Mouse (Mus musculus) adrenal gland, postnatal 25 days (tissue): ENCODE data around the gene Polr2e. TPM values are rescaled to one million over a fixed set of nuclear protein-coding genes. Genes with fewer than 3 reads are reported as not detected.

ENCODE experiments used
- DNase-seq: peaks from one replicate; pipeline ENCODE4 v3.0.0; 2021; ENCODE audit warnings: mixed read lengths
- total RNA-seq: library from RNA; stranded (reverse); gene quantifications from 2 replicates; pipeline ENCODE4 v1.2.3, GENCODE M21; 2021

The Polr2e gene
- total RNA-seq, 1 experiment from 2014 or later, result 101 TPM

GRCm38 (mm10) chr10:80035686-80036085 is 3.9 kb downstream of the Polr2e start:
- no peak for DNase-seq

- DNase-seq, result no peak
Measured at GRCm38 (mm10) chr10:80035148-80035547, 4.4 kb downstream of the Polr2e start.

- DNase-seq, result no peak
Measured at GRCm38 (mm10) chr10:80033511-80034391, 5.8 kb downstream of the Polr2e start.

- peak; percentile 71 for DNase-seq
Measured at GRCm38 (mm10) chr10:80032799-80033480, 6.7 kb downstream of the Polr2e start.

- no peak for DNase-seq
Measured at GRCm38 (mm10) chr10:80030736-80031135, 8.9 kb downstream of the Polr2e start.

- no peak for DNase-seq
Measured at GRCm38 (mm10) chr10:80030191-80030590, 9.4 kb downstream of the Polr2e start.

- DNase-seq, result no peak
Measured at GRCm38 (mm10) chr10:80028521-80028846, 11.1 kb downstream of the Polr2e start.

GRCm38 (mm10) chr10:80027681-80028520 is 11.7 kb downstream of the Polr2e start:
- no peak for DNase-seq

GRCm38 (mm10) chr10:80025889-80026288 is 13.7 kb downstream of the Polr2e start:
- no peak for DNase-seq

GRCm38 (mm10) chr10:80025463-80025862 is 14.1 kb downstream of the Polr2e start:
- DNase-seq, result no peak

- no peak for DNase-seq
Measured at GRCm38 (mm10) chr10:80025044-80025347, 14.6 kb downstream of the Polr2e start.

- no peak for DNase-seq
Measured at GRCm38 (mm10) chr10:80024229-80025043, 15.2 kb downstream of the Polr2e start.

- no peak for DNase-seq
Measured at GRCm38 (mm10) chr10:80023758-80024157, 15.8 kb downstream of the Polr2e start.

- DNase-seq, result no peak
Measured at GRCm38 (mm10) chr10:80022806-80023205, 16.8 kb downstream of the Polr2e start.

GRCm38 (mm10) chr10:80022164-80022563 is 17.4 kb downstream of the Polr2e start:
- DNase-seq, result no peak

- no peak for DNase-seq
Measured at GRCm38 (mm10) chr10:80021320-80021641, 18.3 kb downstream of the Polr2e start.

GRCm38 (mm10) chr10:80020603-80021319 is 18.8 kb downstream of the Polr2e start:
- DNase-seq, result no peak

- no peak for DNase-seq
Measured at GRCm38 (mm10) chr10:80020191-80020590, 19.4 kb downstream of the Polr2e start.

- DNase-seq, result no peak
Measured at GRCm38 (mm10) chr10:80019471-80020131, 20.0 kb downstream of the Polr2e start.

- no peak for DNase-seq
Measured at GRCm38 (mm10) chr10:80018739-80019297, 20.8 kb downstream of the Polr2e start.

GRCm38 (mm10) chr10:80017771-80018170 is 21.8 kb downstream of the Polr2e start:
- DNase-seq, result no peak
